Mouse (Mus musculus): ENCODE measurements at regions not wholly inside any gene's neighbourhood (a gene's known extent, or its start where the extent isn't known, plus 50 kb on each side); places are given as distances from the start of the nearest gene placed in this dataset.

DNA sequence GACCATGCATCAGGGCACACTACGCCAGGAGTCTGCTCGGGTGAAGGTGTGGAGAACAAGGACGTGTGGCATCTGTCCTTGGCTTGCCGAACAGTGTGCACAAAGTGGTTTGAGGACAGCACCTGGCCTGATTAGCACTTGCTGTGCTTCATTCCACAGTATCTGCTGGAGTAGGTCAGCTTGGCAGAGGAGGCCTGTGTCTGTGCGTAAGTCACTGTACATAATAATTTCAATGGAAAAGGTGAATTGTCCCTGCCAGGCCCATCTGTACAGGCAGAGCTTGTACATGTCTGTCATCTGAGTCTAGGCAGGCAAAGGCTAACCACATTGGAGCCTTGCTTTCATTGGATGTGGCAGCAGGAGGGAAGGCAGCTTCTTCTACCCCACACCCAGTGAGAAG lies 979.5 kb upstream of the Car8 start:
- no peaks in the 10 kb centered on the region for H3K4me1 ChIP-seq (replicated peaks; ENCODE audit: control insufficient read depth, insufficient read depth, low read length)
- no peak overlapping the region for H3K9ac ChIP-seq (ENCODE audit: low read length)
- 93% methylated on average over 5 of the region's 5 CpGs for WGBS
- ATAC-seq (replicated peaks; ENCODE audit: low FRiP score) (no peak), DNase-seq (ENCODE audit: low spot score) (no peak)
- no peaks in the 10 kb centered on the region for H3K36me3 ChIP-seq (ENCODE audit: control insufficient read depth, insufficient read depth, low read length)
- H3K27me3 ChIP-seq (ENCODE audit: control insufficient read depth, insufficient read depth, low read length) = no peaks in the 10 kb centered on the region
- H3K4me2 ChIP-seq (ENCODE audit: low read depth, low read length, severe bottlenecking) = no peak overlapping the region
- no peak overlapping the region for H3K4me3 ChIP-seq (ENCODE audit: low read depth, low read length)
- H3K27ac ChIP-seq (ENCODE audit: low read depth, low read length) = no peak overlapping the region
- H3K9me3 ChIP-seq (ENCODE audit: control insufficient read depth, low read length) = no peaks in the 10 kb centered on the region

- H3K4me3 ChIP-seq (ENCODE audit: low read depth, low read length) = no peak overlapping the region
- ATAC-seq (replicated peaks; ENCODE audit: low FRiP score) = no peak
- no peak for DNase-seq (ENCODE audit: low spot score)
- no peak overlapping the region for H3K27ac ChIP-seq (ENCODE audit: low read depth, low read length)
- H3K36me3 ChIP-seq (ENCODE audit: control insufficient read depth, insufficient read depth, low read length) = no peaks in the 10 kb centered on the region
- no peak overlapping the region for H3K9ac ChIP-seq (ENCODE audit: low read length)
- 25% methylated on average over 2 of the region's 2 CpGs for WGBS
- no peak overlapping the region for H3K4me2 ChIP-seq (ENCODE audit: low read depth, low read length, severe bottlenecking)
- H3K27me3 ChIP-seq (ENCODE audit: control insufficient read depth, insufficient read depth, low read length) = no peaks in the 10 kb centered on the region
- no peaks in the 10 kb centered on the region for H3K9me3 ChIP-seq (ENCODE audit: control insufficient read depth, low read length)
- no peaks in the 10 kb centered on the region; the same call in 1 of the 2 replicates for H3K4me1 ChIP-seq (replicated peaks; ENCODE audit: control insufficient read depth, insufficient read depth, low read length)
Observed at GRCm38 (mm10) chr4:9208606-9209005, 969.8 kb upstream of the Car8 start.

DNA sequence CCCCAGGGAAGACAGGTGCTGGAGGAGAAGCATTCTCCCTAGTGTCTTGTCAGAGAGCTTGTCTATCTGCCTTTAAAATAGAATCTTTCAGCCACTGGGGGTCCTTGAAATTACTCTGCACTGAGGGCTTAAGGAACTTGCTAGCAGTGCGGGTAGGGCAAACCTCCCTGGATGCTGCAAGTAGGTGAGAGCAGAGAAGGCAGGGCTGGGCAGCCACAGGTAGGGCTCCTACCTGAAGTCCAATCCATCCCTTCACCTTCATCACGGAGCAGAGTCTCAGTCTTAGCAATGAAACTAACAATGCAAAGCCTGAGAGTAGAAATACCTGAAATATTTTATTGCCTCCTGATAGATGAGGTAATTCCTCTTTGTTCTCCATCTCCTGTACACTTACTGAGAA lies 961.2 kb upstream of the Car8 start:
- Histone ChIP-seq H3K27me3 (ENCODE audit: control insufficient read depth, insufficient read depth, low read length) (no peaks in the 10 kb centered on the region), H3K4me2 (ENCODE audit: low read depth, low read length, severe bottlenecking) (no peak overlapping the region), H3K36me3 (ENCODE audit: control insufficient read depth, insufficient read depth, low read length) (no peaks in the 10 kb centered on the region), H3K27ac (ENCODE audit: low read depth, low read length) (no peak overlapping the region), H3K4me3 (ENCODE audit: low read depth, low read length) (no peak overlapping the region), H3K9ac (ENCODE audit: low read length) (no peak overlapping the region), H3K4me1 (replicated peaks; ENCODE audit: control insufficient read depth, insufficient read depth, low read length) (no peaks in the 10 kb centered on the region), H3K9me3 (ENCODE audit: control insufficient read depth, low read length) (no peaks in the 10 kb centered on the region)
- 89% methylated on average over 2 of the region's 2 CpGs for WGBS
- ATAC-seq (replicated peaks; ENCODE audit: low FRiP score) (no peak), DNase-seq (ENCODE audit: low spot score) (no peak)

- ATAC-seq (replicated peaks; ENCODE audit: low FRiP score) (no peak), DNase-seq (ENCODE audit: low spot score) (no peak)
- H3K4me3 ChIP-seq (ENCODE audit: low read depth, low read length) = no peak overlapping the region
- WGBS = 38% methylated on average over 4 of the region's 4 CpGs
- H3K27me3 ChIP-seq (ENCODE audit: control insufficient read depth, insufficient read depth, low read length) = no peaks in the 10 kb centered on the region
- no peaks in the 10 kb centered on the region for H3K9me3 ChIP-seq (ENCODE audit: control insufficient read depth, low read length)
- H3K4me2 ChIP-seq (ENCODE audit: low read depth, low read length, severe bottlenecking) = no peak overlapping the region
- no peak overlapping the region for H3K27ac ChIP-seq (ENCODE audit: low read depth, low read length)
- H3K4me1 ChIP-seq (replicated peaks; ENCODE audit: control insufficient read depth, insufficient read depth, low read length) = no peaks in the 10 kb centered on the region
- H3K36me3 ChIP-seq (ENCODE audit: control insufficient read depth, insufficient read depth, low read length) = no peaks in the 10 kb centered on the region
- no peak overlapping the region for H3K9ac ChIP-seq (ENCODE audit: low read length)
Observed at GRCm38 (mm10) chr4:9196435-9196834, 957.6 kb upstream of the Car8 start.

GRCm38 (mm10) chr4:9193121-9193520 lies 954.3 kb upstream of the Car8 start:
- no peaks in the 10 kb centered on the region for H3K9me3 ChIP-seq (ENCODE audit: control insufficient read depth, low read length)

GRCm38 (mm10) chr4:9185156-9185875 lies 946.5 kb upstream of the Car8 start:
- Histone ChIP-seq H3K9ac (ENCODE audit: low read length) (no peak overlapping the region), H3K27me3 (ENCODE audit: control insufficient read depth, insufficient read depth, low read length) (no peaks in the 10 kb centered on the region), H3K4me2 (ENCODE audit: low read depth, low read length, severe bottlenecking) (peak overlapping the region; percentile 53; the same call in 1 of the 2 replicates), H3K9me3 (ENCODE audit: control insufficient read depth, low read length) (no peaks in the 10 kb centered on the region), H3K4me1 (replicated peaks; ENCODE audit: control insufficient read depth, insufficient read depth, low read length) (no peaks in the 10 kb centered on the region; the same call in 1 of the 2 replicates), H3K27ac (ENCODE audit: low read depth, low read length) (peak overlapping the region; percentile 60), H3K4me3 (ENCODE audit: low read depth, low read length) (no peak overlapping the region), H3K36me3 (ENCODE audit: control insufficient read depth, insufficient read depth, low read length) (no peaks in the 10 kb centered on the region)
- DNase-seq (ENCODE audit: low spot score) = no peak
- no peak for ATAC-seq (replicated peaks; ENCODE audit: low FRiP score)
- 55% methylated on average over 14 of the region's 14 CpGs for WGBS

More at GRCm38 (mm10) chr4:9193121-9193520, 954.3 kb upstream of the Car8 start:
- no peak overlapping the region for H3K4me2 ChIP-seq (ENCODE audit: low read depth, low read length, severe bottlenecking)
- H3K27ac ChIP-seq (ENCODE audit: low read depth, low read length) = no peak overlapping the region
- H3K4me3 ChIP-seq (ENCODE audit: low read depth, low read length) = no peak overlapping the region
- H3K4me1 ChIP-seq (replicated peaks; ENCODE audit: control insufficient read depth, insufficient read depth, low read length) = no peaks in the 10 kb centered on the region
- H3K9ac ChIP-seq (ENCODE audit: low read length) = no peak overlapping the region
- no peak for ATAC-seq (replicated peaks; ENCODE audit: low FRiP score)
- WGBS = 61% methylated on average over 6 of the region's 6 CpGs
- no peaks in the 10 kb centered on the region for H3K27me3 ChIP-seq (ENCODE audit: control insufficient read depth, insufficient read depth, low read length)
- DNase-seq (ENCODE audit: low spot score) = no peak
- H3K36me3 ChIP-seq (ENCODE audit: control insufficient read depth, insufficient read depth, low read length) = no peaks in the 10 kb centered on the region

DNA sequence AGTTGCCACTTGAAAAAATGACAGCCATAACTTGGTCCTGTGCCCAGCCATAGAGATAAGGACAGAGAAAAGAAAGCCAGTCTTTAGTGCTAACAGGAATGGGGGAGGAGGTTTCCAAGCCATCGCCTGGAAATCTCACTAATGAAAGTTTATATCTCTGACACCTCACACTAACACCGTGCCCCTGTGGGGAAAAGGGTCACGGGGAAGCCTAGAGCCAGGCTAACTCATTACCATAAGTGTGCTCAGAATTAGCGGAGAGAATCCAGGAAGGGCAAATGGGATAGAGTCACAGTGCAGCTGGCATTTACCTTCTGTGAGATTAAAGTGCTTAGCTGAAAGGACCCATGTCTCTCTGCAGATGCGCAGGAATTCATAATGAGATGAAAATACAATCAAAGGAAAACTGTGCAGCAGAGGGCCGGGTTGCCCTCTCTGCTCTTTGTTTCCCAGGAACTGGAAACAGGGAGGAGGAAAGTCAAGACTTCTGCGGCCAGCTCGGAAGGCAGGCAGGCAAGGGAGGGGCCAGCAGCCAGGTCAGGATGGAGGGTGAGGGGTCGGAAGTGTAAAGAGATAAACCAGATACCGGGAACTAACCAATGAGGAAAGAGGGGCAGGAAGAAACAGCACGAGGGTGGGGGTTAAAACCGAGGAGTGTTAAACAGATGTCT lies 945.7 kb upstream of the Car8 start:
- ATAC-seq (replicated peaks; ENCODE audit: low FRiP score) (peak; percentile 89), DNase-seq (ENCODE audit: low spot score) (peak; percentile 61)
- peak overlapping the region; percentile 60 for H3K27ac ChIP-seq (ENCODE audit: low read depth, low read length)
- peak overlapping the region; percentile 53 for H3K4me2 ChIP-seq (ENCODE audit: low read depth, low read length, severe bottlenecking)
- no peaks in the 10 kb centered on the region for H3K27me3 ChIP-seq (ENCODE audit: control insufficient read depth, insufficient read depth, low read length)
- H3K9me3 ChIP-seq (ENCODE audit: control insufficient read depth, low read length) = no peaks in the 10 kb centered on the region
- H3K4me3 ChIP-seq (ENCODE audit: low read depth, low read length) = no peak overlapping the region
- no peaks in the 10 kb centered on the region; the same call in 1 of the 2 replicates for H3K4me1 ChIP-seq (replicated peaks; ENCODE audit: control insufficient read depth, insufficient read depth, low read length)
- H3K9ac ChIP-seq (ENCODE audit: low read length) = 0 out of 2 replicates have a peak overlapping the region, but pooled peaks have one; percentile 1
- 1% methylated on average over 12 of the region's 12 CpGs for WGBS
- H3K36me3 ChIP-seq (ENCODE audit: control insufficient read depth, insufficient read depth, low read length) = no peaks in the 10 kb centered on the region

DNA sequence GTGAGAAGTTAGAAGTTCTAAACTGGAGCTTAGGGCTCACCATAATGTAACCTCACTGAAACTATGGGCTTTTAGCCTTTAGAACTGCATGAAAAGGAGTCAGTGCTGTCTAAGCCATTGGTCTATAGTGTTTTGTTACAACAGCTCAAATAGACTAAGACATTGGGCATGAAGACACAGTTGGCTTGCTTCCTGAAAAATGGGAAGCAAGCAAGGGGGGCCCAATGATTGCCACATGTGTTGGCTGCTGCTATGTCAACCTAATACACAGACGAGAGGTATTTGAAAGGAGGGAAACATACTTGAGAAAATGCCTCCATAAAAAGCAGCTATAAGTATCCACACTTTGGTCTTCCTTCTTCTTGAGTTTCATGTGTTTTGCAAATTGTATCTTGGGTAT lies 935.5 kb upstream of the Car8 start:
- no peaks in the 10 kb centered on the region for H3K27me3 ChIP-seq (ENCODE audit: control insufficient read depth, insufficient read depth, low read length)
- H3K27ac ChIP-seq (ENCODE audit: low read depth, low read length) = no peak overlapping the region
- no peak overlapping the region for H3K4me3 ChIP-seq (ENCODE audit: low read depth, low read length)
- DNase-seq (ENCODE audit: low spot score) = no peak
- no peaks in the 10 kb centered on the region for H3K4me1 ChIP-seq (replicated peaks; ENCODE audit: control insufficient read depth, insufficient read depth, low read length)
- 77% methylated on average over 1 of the region's 1 CpGs for WGBS
- no peaks in the 10 kb centered on the region for H3K9me3 ChIP-seq (ENCODE audit: control insufficient read depth, low read length)
- H3K9ac ChIP-seq (ENCODE audit: low read length) = no peak overlapping the region
- no peaks in the 10 kb centered on the region for H3K36me3 ChIP-seq (ENCODE audit: control insufficient read depth, insufficient read depth, low read length)
- no peak for ATAC-seq (replicated peaks; ENCODE audit: low FRiP score)
- no peak overlapping the region for H3K4me2 ChIP-seq (ENCODE audit: low read depth, low read length, severe bottlenecking)
